Mouse (Mus musculus) thymus, adult 2 months (tissue): ENCODE data around the gene Paxx. TPM values are rescaled to one million over a fixed set of nuclear protein-coding genes. Genes with fewer than 3 reads are reported as not detected.

Experiments
- DNase-seq: peaks from one replicate; pipeline ENCODE4 v3.0.0; 2021
- H3K27ac ChIP-seq: fragments of 200-500 bp; 2 replicates; pipeline ENCODE4 v1.5.1; 2012; ENCODE audit warnings: low read length, control low read depth; ENCODE audit not compliant: control insufficient read depth, insufficient read depth
- H3K27me3 ChIP-seq: fragments of 200-500 bp; 2 replicates; pipeline ENCODE4 v1.6.1; 2012; ENCODE audit warnings: mild to moderate bottlenecking, low read length, moderate library complexity, mixed read lengths; ENCODE audit not compliant: control insufficient read depth, insufficient read depth
- H3K36me3 ChIP-seq: fragments of 200-500 bp; 2 replicates; pipeline ENCODE4 v1.6.1; 2012; ENCODE audit warnings: mild to moderate bottlenecking, low read length, moderate library complexity; ENCODE audit not compliant: control insufficient read depth, insufficient read depth
- H3K4me1 ChIP-seq: fragments of 200-500 bp; replicated peaks from 2 replicates; pipeline ENCODE4 v1.6.1; 2012; ENCODE audit warnings: low read length; ENCODE audit not compliant: control insufficient read depth, insufficient read depth
- H3K4me3 ChIP-seq: fragments of 200-500 bp; 2 replicates; pipeline ENCODE4 v1.5.1; 2012; ENCODE audit warnings: mild to moderate bottlenecking, low read length, control low read depth, moderate library complexity; ENCODE audit not compliant: control insufficient read depth, insufficient read depth
- CTCF ChIP-seq: fragments of 200-500 bp; IDR thresholded peaks from 2 replicates; pipeline ENCODE4 v1.5.1; 2012; ENCODE audit warnings: mild to moderate bottlenecking, control low read depth, low read length, moderate library complexity, borderline replicate concordance; ENCODE audit not compliant: control insufficient read depth, poor library complexity, insufficient read depth; ENCODE audit errors: extremely low read depth
- POLR2A ChIP-seq: fragments of 200-500 bp; IDR thresholded peaks from 2 replicates; pipeline ENCODE4 v1.6.1; 2012; ENCODE audit warnings: mild to moderate bottlenecking, low read length, control low read depth, moderate library complexity; ENCODE audit not compliant: control insufficient read depth, poor library complexity, insufficient read depth; ENCODE audit errors: extremely low read depth
- WGBS: fragments of 180-500 bp; shearing (Covaris S2); methylation state at CpG from one replicate; pipeline ENCODE4 v1.1.7; 2018; 5-methylcytosine and 5-hydroxymethylcytosine counted together
- polyA plus RNA-seq: library from polyadenylated mRNA; depleted of rRNA; stranded (reverse); fragments of >200 nt; gene quantifications from 2 replicates; pipeline ENCODE4 v1.2.3, GENCODE M21; 2012; rRNA removed

Gene Paxx
- polyA plus RNA-seq, 1 experiment = 192 TPM

- peaks cover 3% of the 10 kb centered on the region; the same call in 1 of the 2 replicates for H3K27me3 ChIP-seq
- no peaks in the 10 kb centered on the region for H3K4me1 ChIP-seq
- H3K36me3 ChIP-seq = no peaks in the 10 kb centered on the region
- no peak overlapping the region for H3K27ac ChIP-seq
- DNase-seq = no peak
- no peak overlapping the region for H3K4me3 ChIP-seq
- TF ChIP-seq CTCF (no peak), POLR2A (no peak)
- 94% methylated on average over 10 of the region's 10 CpGs for WGBS
These were observed 52.0 kb downstream of the Paxx start for GRCm38 (mm10) chr2:25408908-25409307.

Other genes starting within 250 kb of the Paxx start
- 105 and 115 TPM in 2 replicates for gene Nelfb, start 249.6 kb downstream of the Paxx start, polyA plus RNA-seq
- gene Stpg3, start 246.5 kb downstream of the Paxx start, polyA plus RNA-seq = 0.12 TPM in 1 of 2 replicates, not detected in the other
- 0.11 and 0.12 TPM in 2 replicates for gene Fam166a, start 242.3 kb downstream of the Paxx start, polyA plus RNA-seq
- gene Tubb4b, start 236.4 kb downstream of the Paxx start, polyA plus RNA-seq = 613 and 694 TPM in 2 replicates
- gene Slc34a3, start 226.7 kb downstream of the Paxx start, polyA plus RNA-seq = 0.05 and 0.15 TPM in 2 replicates
- 0.05 TPM in 1 of 2 replicates, not detected in the other for gene Rnf224, start 224.3 kb downstream of the Paxx start, polyA plus RNA-seq
- 3.6 and 4.5 TPM in 2 replicates for gene Rnf208, start 218.8 kb downstream of the Paxx start, polyA plus RNA-seq
- gene Cysrt1, start 218.6 kb downstream of the Paxx start, polyA plus RNA-seq = 1.6 and 2.1 TPM in 2 replicates
- gene AL732309.1, start 214.2 kb downstream of the Paxx start, polyA plus RNA-seq = 41.1 and 43.0 TPM in 2 replicates
- 66.1 and 79.1 TPM in 2 replicates for gene Tmem203, start 205.7 kb downstream of the Paxx start, polyA plus RNA-seq
- gene Tprn, start 198.5 kb downstream of the Paxx start, polyA plus RNA-seq = 24.4 and 25.9 TPM in 2 replicates
- 164 and 182 TPM in 2 replicates for gene Ssna1, start 188.7 kb downstream of the Paxx start, polyA plus RNA-seq
- 141 and 144 TPM in 2 replicates for gene Anapc2, start 188.6 kb downstream of the Paxx start, polyA plus RNA-seq
- 0.35 TPM in 1 of 2 replicates, not detected in the other for gene Tmem210, start 172.9 kb downstream of the Paxx start, polyA plus RNA-seq
- gene Lrrc26, start 171.2 kb downstream of the Paxx start, polyA plus RNA-seq = 1.0 and 1.6 TPM in 2 replicates
- gene Grin1, start 141.9 kb downstream of the Paxx start, polyA plus RNA-seq = 0.50 TPM in 2 replicates
- 23.1 and 26.3 TPM in 2 replicates for gene Man1b1, start 128.8 kb downstream of the Paxx start, polyA plus RNA-seq
- gene Dpp7, start 104.7 kb downstream of the Paxx start, polyA plus RNA-seq = 24.5 and 25.6 TPM in 2 replicates
- 23.0 and 24.4 TPM in 2 replicates for gene Uap1l1, start 95.4 kb downstream of the Paxx start, polyA plus RNA-seq
- gene Sapcd2, start 88.8 kb downstream of the Paxx start, polyA plus RNA-seq = 29.7 and 45.2 TPM in 2 replicates
- 11.7 and 14.0 TPM in 2 replicates for gene Entpd2, start 65.2 kb downstream of the Paxx start, polyA plus RNA-seq
- 28.4 and 30.8 TPM in 2 replicates for gene Npdc1, start 61.7 kb downstream of the Paxx start, polyA plus RNA-seq
- gene Fut7, start 37.8 kb downstream of the Paxx start, polyA plus RNA-seq = 1.9 and 2.0 TPM in 2 replicates
- 86.6 and 100 TPM in 2 replicates for gene Abca2, start 32.4 kb downstream of the Paxx start, polyA plus RNA-seq
- gene Clic3, start 4.3 kb downstream of the Paxx start, polyA plus RNA-seq = 11.6 and 17.3 TPM in 2 replicates
- 4.4 and 13.8 TPM in 2 replicates for gene Ptgds, start 9.0 kb upstream of the Paxx start, polyA plus RNA-seq
- gene Lcn12, start 32.8 kb upstream of the Paxx start, polyA plus RNA-seq = not detected in 2 replicates
- gene Fbxw5, start 39.7 kb upstream of the Paxx start, polyA plus RNA-seq = 59.2 and 77.5 TPM in 2 replicates
- gene C8g, start 40.6 kb upstream of the Paxx start, polyA plus RNA-seq = 4.7 and 5.0 TPM in 2 replicates
- 47.7 and 49.9 TPM in 2 replicates for gene Traf2, start 85.8 kb upstream of the Paxx start, polyA plus RNA-seq
- 142 and 152 TPM in 2 replicates for gene Edf1, start 96.8 kb upstream of the Paxx start, polyA plus RNA-seq
- gene Mamdc4, start 113.8 kb upstream of the Paxx start, polyA plus RNA-seq = 18.9 and 25.8 TPM in 2 replicates
- 73.6 and 94.7 TPM in 2 replicates for gene Phpt1, start 114.1 kb upstream of the Paxx start, polyA plus RNA-seq
- gene Ajm1, start 120.7 kb upstream of the Paxx start, polyA plus RNA-seq = 7.0 and 7.4 TPM in 2 replicates
- 83.4 and 89.6 TPM in 2 replicates for gene Rabl6, start 147.4 kb upstream of the Paxx start, polyA plus RNA-seq
- not detected in 2 replicates for gene Ccdc183, start 156.6 kb upstream of the Paxx start, polyA plus RNA-seq
- gene Tmem141, start 160.9 kb upstream of the Paxx start, polyA plus RNA-seq = 4.9 and 12.3 TPM in 2 replicates
- gene Fcna, start 166.9 kb upstream of the Paxx start, polyA plus RNA-seq = 7.8 TPM in 2 replicates
- 0.24 TPM in 1 of 2 replicates, not detected in the other for gene Lcn8, start 192.0 kb upstream of the Paxx start, polyA plus RNA-seq
- gene Lcn5, start 196.9 kb upstream of the Paxx start, polyA plus RNA-seq = not detected in 2 replicates
- gene Lcn6, start 215.7 kb upstream of the Paxx start, polyA plus RNA-seq = 0.20 and 0.26 TPM in 2 replicates
- gene Lcn10, start 221.6 kb upstream of the Paxx start, polyA plus RNA-seq = 0.73 and 0.84 TPM in 2 replicates
- gene Obp2a, start 238.9 kb upstream of the Paxx start, polyA plus RNA-seq = 0.45 and 0.54 TPM in 2 replicates
- 36.4 and 43.2 TPM in 2 replicates for gene Bmyc, start 245.6 kb upstream of the Paxx start, polyA plus RNA-seq